Mouse (Mus musculus) megakaryocyte-erythroid progenitor cell, adult 5 weeks (primary cell): ENCODE data around the gene Rps23. TPM values are rescaled to one million over a fixed set of nuclear protein-coding genes. Genes with fewer than 3 reads are reported as not detected.

Experiments
- polyA plus RNA-seq: library from polyadenylated mRNA; stranded (reverse); fragments of >175 nt; gene quantifications from 2 replicates; pipeline ENCODE4 v1.2.3, GENCODE M21; 2012

The Rps23 gene
- 2,292 and 2,559 TPM in 2 replicates for polyA plus RNA-seq

DNA sequence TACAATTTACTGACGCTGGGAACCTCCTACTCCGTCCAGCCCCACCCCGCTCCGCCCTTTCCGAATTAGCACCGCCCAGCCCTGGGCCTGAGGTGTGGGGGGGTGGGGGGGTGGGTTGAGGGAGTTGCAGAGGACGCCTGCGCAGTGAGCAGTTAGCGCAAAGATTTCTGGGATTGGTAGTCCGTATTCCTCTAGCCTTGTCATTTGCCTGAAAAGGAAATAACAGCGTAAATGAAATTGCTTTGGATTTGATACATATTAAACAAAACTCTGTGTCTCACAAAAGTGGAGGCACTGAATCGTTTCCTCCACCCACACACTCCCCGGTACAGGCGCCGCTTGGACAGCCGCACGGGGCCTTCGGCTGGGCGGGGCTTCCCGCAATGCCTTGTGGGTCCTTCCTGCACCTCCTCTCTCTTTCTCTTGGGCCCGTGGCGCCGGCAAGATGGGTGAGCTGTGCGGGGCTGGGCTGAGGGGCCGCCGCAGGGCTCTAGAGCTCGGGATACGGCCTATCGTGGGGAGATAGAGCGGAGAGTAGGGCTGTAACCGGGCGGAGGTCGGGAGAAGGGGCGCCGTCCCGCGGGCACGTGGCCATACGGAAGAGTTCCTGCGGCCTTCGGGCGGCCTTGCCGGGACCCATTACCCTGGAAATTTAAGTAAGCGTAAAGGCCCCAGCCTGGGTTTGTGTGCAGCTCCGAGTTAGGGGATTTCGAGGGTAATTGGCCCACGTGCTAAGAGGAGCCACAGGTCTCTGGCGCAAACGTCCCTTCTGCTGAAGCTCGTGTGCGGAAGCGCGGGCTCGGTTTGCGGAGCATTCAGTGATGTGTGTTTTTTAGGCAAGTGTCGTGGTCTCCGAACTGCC, at the start of gene Rps23:
Gene Rps23 (plus strand): TSS at position 208 of the 862 bp plus-strand sequence.

DNA sequence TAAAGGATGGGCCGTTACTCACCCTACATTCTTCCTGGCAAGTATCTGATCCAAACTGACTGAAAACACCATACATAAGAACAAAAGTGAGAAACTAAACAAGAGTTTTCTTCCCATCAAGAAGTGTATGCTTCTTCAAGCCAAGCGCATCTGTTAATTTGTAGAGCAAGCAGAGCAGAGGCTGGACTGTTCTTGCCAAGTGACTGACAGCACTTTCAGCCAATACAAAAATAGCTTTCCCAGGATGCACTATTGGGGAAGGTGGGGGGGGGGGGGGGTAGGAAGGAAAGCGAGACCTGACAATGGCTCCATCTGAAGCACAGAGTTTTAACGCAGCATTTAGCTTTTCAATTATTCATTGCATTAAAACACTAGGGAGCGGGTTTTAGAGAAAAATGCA, 17.6 kb upstream of the Rps23 start, which contains the start of gene Atp6ap1l:
Gene Atp6ap1l (minus strand): TSS at position 180 of the 400 bp plus-strand sequence.

Other genes with a start within 250 kb of the Rps23 start
- gene Atp6ap1l, start 17.6 kb upstream of the Rps23 start, polyA plus RNA-seq = not detected in 2 replicates